Mouse (Mus musculus) urinary bladder, postnatal 4 days (tissue): ENCODE measurements around the gene Scn11a.

Experiments used
- DNase-seq, 2 experiments: peaks; one replicate each; pipeline ENCODE4 v3.0.0; 2021 to 2022; ENCODE audit warnings: low spot score in 2 of 2

Gene Scn11a

GRCm38 (mm10) chr9:119795254-119795912, 29.9 kb downstream of the Scn11a start:
- DNase-seq: no peak

GRCm38 (mm10) chr9:119794470-119794869, 30.8 kb downstream of the Scn11a start:
- no peak for DNase-seq

GRCm38 (mm10) chr9:119792505-119792904, 32.8 kb downstream of the Scn11a start:
- DNase-seq: no peak

- DNase-seq: no peak
Measured at GRCm38 (mm10) chr9:119780901-119781300, 44.4 kb downstream of the Scn11a start.

- no peak for DNase-seq
Measured at GRCm38 (mm10) chr9:119776661-119777060, 48.6 kb downstream of the Scn11a start.

- no peak for DNase-seq
Measured at GRCm38 (mm10) chr9:119768585-119768984, 56.7 kb downstream of the Scn11a start.

GRCm38 (mm10) chr9:119760226-119760625, 65.0 kb downstream of the Scn11a start:
- DNase-seq: no peak

GRCm38 (mm10) chr9:119759457-119759856, 65.8 kb downstream of the Scn11a start:
- DNase-seq: no peak

GRCm38 (mm10) chr9:119751507-119751906, 73.7 kb downstream of the Scn11a start:
- DNase-seq: no peak

- DNase-seq: no peak
Measured at GRCm38 (mm10) chr9:119749112-119749511, 76.1 kb downstream of the Scn11a start.

GRCm38 (mm10) chr9:119743900-119744299, 81.4 kb downstream of the Scn11a start:
- no peak for DNase-seq

GRCm38 (mm10) chr9:119743312-119743711, 81.9 kb downstream of the Scn11a start:
- no peak for DNase-seq

GRCm38 (mm10) chr9:119741101-119741786, 84.0 kb downstream of the Scn11a start:
- no peak for DNase-seq

- DNase-seq: no peak
Measured at GRCm38 (mm10) chr9:119728412-119729097, 96.7 kb downstream of the Scn11a start.

- DNase-seq: no peak
Measured at GRCm38 (mm10) chr9:119726990-119727389, 98.3 kb downstream of the Scn11a start.

- DNase-seq: no peak
Measured at GRCm38 (mm10) chr9:119725293-119725862, 99.9 kb downstream of the Scn11a start.

- no peak for DNase-seq
Measured at GRCm38 (mm10) chr9:119719222-119719621, 106.0 kb downstream of the Scn11a start, which contains the start of gene Scn10a. TSS of gene Scn10a (minus strand) at chr9:119719322.

GRCm38 (mm10) chr9:119706700-119707099, 118.6 kb downstream of the Scn11a start:
- DNase-seq: peak; percentile 62 to 80
